ENCODE assay signal across 24 mouse cellular contexts in genomic region chr2:49978606-49979005, GRCm38 (mm10).
A peak's percentile ranks its signal among the peaks of the same experiment; 100 is the strongest.
DNase-seq lines count a peak whose midpoint lies in the region; ATAC-seq and TF ChIP-seq lines count a peak whose summit lies in the region.
"Had no signal": no experiment of that assay in that cellular context is flagged by ENCODE, and none has a peak within 500 bp of the region (broad histone marks: within the 10 kb centered on the region; RNA-seq: fewer than 3 reads in every experiment).

No protein-coding gene starts in this region.

- WGBS in midbrain, embryonic 11.5 days = 69% methylated on average over 10 of the region's 10 CpGs
- 67% methylated on average over 10 of the region's 10 CpGs for WGBS in midbrain, postnatal 0 days

- H3K27me3 ChIP-seq in midbrain, embryonic 11.5 days (ENCODE audit: control insufficient read depth, insufficient read depth, low read length) = no peaks in the 10 kb centered on the region
- H3K27me3 ChIP-seq in midbrain, postnatal 0 days (ENCODE audit: insufficient read depth, low read length) = no peaks in the 10 kb centered on the region
- H3K27me3 ChIP-seq: CH12.LX; embryonic facial prominence, embryonic 12.5 days; forebrain, embryonic 13.5 days; forebrain, embryonic 15.5 days had no signal

- no peak overlapping the region for H3K4me3 ChIP-seq in midbrain, embryonic 11.5 days (ENCODE audit: low read depth, low read length)
- no peak overlapping the region for H3K4me3 ChIP-seq in midbrain, postnatal 0 days (ENCODE audit: low read depth, low read length)
- H3K4me3 ChIP-seq: embryonic facial prominence, embryonic 10.5 days; embryonic facial prominence, embryonic 12.5 days; forebrain, embryonic 13.5 days; forebrain, embryonic 15.5 days had no signal

- TF ChIP-seq CTCF in midbrain, postnatal 0 days (IDR thresholded peaks at IDR 0.05) = no peak

- no peak overlapping the region for H3K27ac ChIP-seq in midbrain, embryonic 11.5 days (ENCODE audit: low read depth, low read length)
- no peak overlapping the region for H3K27ac ChIP-seq in midbrain, postnatal 0 days (ENCODE audit: low read depth, low read length)
- H3K27ac ChIP-seq: embryonic facial prominence, embryonic 10.5 days; embryonic facial prominence, embryonic 12.5 days; forebrain, embryonic 13.5 days; forebrain, embryonic 15.5 days had no signal

- H3K9ac ChIP-seq in midbrain, embryonic 11.5 days (ENCODE audit: low read length) = no peak overlapping the region
- no peak overlapping the region for H3K9ac ChIP-seq in midbrain, postnatal 0 days (replicated peaks; ENCODE audit: low read length, poor library complexity, severe bottlenecking)
- H3K9ac ChIP-seq: embryonic facial prominence, embryonic 12.5 days; forebrain, embryonic 13.5 days; forebrain, embryonic 15.5 days; forebrain, postnatal 0 days had no signal

- no peaks in the 10 kb centered on the region for H3K4me1 ChIP-seq in midbrain, embryonic 11.5 days (ENCODE audit: control insufficient read depth, insufficient read depth, low read length)
- no peaks in the 10 kb centered on the region for H3K4me1 ChIP-seq in midbrain, postnatal 0 days (ENCODE audit: insufficient read depth, low read length)
- H3K4me1 ChIP-seq: embryonic facial prominence, embryonic 12.5 days; forebrain, embryonic 13.5 days had no signal

- no peak for ATAC-seq in midbrain, embryonic 11.5 days (ENCODE audit: low FRiP score)
- ATAC-seq in midbrain, postnatal 0 days (ENCODE audit: low FRiP score) = no peak
- ATAC-seq: CD4-positive, CD25-positive, alpha-beta regulatory T cell, adult 4 months; forebrain, embryonic 13.5 days; forebrain, embryonic 15.5 days; forebrain, postnatal 0 days had no signal

- intact Hi-C loops in heart, postnatal 36 days (cut with DNase I) = no loop called here

- no peaks in the 10 kb centered on the region for H3K36me3 ChIP-seq in midbrain, embryonic 11.5 days (ENCODE audit: control insufficient read depth, insufficient read depth, low read length)
- no peaks in the 10 kb centered on the region for H3K36me3 ChIP-seq in midbrain, postnatal 0 days (ENCODE audit: insufficient read depth, low read length)
- H3K36me3 ChIP-seq: embryonic facial prominence, embryonic 10.5 days; embryonic facial prominence, embryonic 12.5 days; forebrain, embryonic 15.5 days; G1E had no signal

- peak; percentile 61 for DNase-seq in heart, adult 11 months
- DNase-seq in heart, postnatal 36 days = no peak
- DNase-seq in midbrain, embryonic 11.5 days (ENCODE audit: low spot score, missing footprints) = peak; percentile 28
- no peak for DNase-seq in midbrain, postnatal 0 days (ENCODE audit: low spot score)
- peak; percentile 64 for DNase-seq in retina, postnatal 1 day
- no peak for DNase-seq in cerebellum, postnatal 4 days (ENCODE audit: low spot score in 2 of 2)
- DNase-seq: adrenal gland, adult 2 months; adrenal gland, postnatal 10 days; adrenal gland, postnatal 25 days; B cell, adult 2 months; cerebellum, adult 11 months; cerebellum, adult 18-20 months; cerebellum, adult 8-10 months; cerebellum, adult 9-11 months; cerebellum, postnatal 14 days; cerebellum, postnatal 36 days; forebrain, postnatal 0 days had no signal

- no peaks in the 10 kb centered on the region for H3K9me3 ChIP-seq in midbrain, embryonic 11.5 days (ENCODE audit: control insufficient read depth, low read length)
- H3K9me3 ChIP-seq in midbrain, postnatal 0 days (ENCODE audit: low read length) = no peaks in the 10 kb centered on the region
- H3K9me3 ChIP-seq: embryonic facial prominence, embryonic 10.5 days; embryonic facial prominence, embryonic 12.5 days; forebrain, embryonic 13.5 days; forebrain, embryonic 15.5 days had no signal

- H3K4me2 ChIP-seq in midbrain, embryonic 11.5 days = no peak overlapping the region
- no peak overlapping the region for H3K4me2 ChIP-seq in midbrain, postnatal 0 days (ENCODE audit: low read depth, low read length, poor library complexity, severe bottlenecking)
- H3K4me2 ChIP-seq: embryonic facial prominence, embryonic 12.5 days; forebrain, embryonic 13.5 days; forebrain, embryonic 15.5 days had no signal

Comparison
In these comparisons a context has a peak if more than half of its experiments do, and no peak if none do; other contexts are left out.
1. DNase-seq: peak in heart, adult 11 months (single experiment), midbrain, embryonic 11.5 days (single experiment) and retina, postnatal 1 day (single experiment); none in heart, postnatal 36 days (0 of 2), midbrain, postnatal 0 days (single experiment) and cerebellum, postnatal 4 days (0 of 2).